Mouse (Mus musculus) spleen, postnatal 36 days (tissue): Measurements from ENCODE around the gene Aqp12.

Experiments used
- DNase-seq, 2 experiments: peaks; one replicate each; pipeline ENCODE4 v3.0.0; 2022; ENCODE audit warnings: low spot score in 2 of 2, mixed read lengths in 1 of 2

Aqp12 gene

DNA sequence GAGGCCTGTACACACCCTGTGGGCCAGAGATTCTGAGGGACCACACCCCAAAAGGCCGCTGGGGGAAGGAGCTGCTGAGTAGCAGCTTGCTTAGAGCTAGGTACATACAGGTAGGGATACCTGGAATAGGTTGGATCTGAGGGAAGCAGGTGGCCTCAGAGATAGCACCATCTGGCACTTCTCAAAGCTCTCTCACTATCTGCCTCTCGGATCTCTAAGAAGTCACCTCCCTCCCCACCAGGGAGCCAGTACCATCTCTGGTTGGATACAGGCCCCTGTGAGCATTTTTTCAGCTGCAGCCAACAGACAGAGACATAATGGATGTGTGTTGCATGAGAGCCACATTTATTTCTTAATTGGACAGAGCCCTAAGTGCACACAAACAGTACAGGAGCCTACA, 9.0 kb downstream of the Aqp12 start:
- no peak for DNase-seq

DNA sequence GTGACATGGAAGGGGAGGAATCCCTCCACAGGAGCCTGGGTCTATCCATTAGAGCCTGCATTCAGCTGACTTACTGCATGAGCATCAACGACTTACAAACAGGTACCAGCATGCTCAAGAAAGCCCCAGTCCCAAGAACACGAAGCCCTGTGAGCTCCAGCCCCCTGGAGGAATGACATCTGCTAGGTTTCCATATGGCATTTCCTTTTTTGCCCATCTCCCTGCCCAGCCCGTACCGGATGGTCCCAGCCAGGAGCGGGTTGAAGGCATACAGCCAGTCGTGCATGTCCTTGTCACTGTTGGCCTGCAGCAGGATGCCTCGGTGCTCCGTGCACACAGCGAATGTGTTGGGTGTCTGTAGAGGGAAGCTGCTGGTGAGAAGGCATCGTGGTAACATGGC, 12.6 kb downstream of the Aqp12 start:
- DNase-seq: no peak

DNA sequence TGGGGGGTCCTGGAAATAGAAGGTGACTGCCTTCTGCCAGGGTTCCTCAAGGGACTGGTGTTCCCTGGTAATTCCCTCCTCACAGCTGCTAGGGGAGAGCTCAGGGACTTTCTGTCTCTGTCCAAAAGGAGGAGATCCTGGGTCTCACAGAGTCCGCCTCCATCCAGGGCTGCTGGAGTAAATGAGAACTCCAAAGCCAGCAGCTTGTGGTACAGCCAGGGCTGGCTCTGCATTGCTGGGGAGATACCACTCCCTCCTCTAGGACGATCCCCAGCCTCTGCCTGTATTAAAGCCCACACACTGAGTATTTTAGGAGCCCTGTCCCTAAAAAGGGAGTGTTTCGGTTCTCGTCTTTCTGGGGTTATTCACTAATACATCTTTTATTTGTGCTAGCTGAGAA, 14.5 kb downstream of the Aqp12 start:
- no peak for DNase-seq

DNA sequence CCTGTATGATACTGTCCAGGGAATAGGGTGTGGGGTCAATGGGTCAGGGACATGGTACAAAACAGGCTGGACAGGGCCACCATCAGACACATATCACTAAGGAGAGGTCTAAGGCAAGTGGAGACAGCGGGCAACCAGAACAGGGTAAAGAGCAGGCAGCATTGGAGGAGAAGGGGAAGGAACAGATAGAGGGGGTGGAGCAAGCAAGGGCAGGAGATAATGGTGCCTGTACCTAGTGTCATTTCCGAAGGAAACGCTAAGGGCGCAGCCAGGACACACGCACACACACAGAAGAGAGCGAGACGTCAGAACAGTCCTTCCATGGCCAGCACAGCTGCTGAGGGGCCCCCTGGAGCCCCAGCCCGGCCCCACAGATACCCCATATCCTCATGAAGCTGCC, 20.5 kb downstream of the Aqp12 start:
- no peak for DNase-seq

DNA sequence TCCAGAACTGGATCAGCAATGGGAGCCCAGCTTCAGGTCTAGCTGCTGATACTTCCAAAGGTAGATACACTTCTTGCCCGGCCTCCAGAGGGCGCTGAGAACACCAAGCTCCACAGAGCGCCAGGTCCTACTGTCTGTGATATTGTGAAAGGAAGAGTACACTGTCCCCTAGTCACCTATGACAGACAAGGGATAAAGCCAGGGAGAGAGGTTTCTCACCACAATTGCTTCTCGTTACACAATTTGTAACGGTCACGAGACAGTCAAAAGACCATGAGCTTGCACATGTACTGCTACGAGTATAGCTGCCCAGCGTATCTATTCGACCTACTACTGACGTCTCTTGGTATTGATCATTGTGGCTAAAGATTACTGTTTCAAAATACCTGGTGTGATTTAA, 23.3 kb downstream of the Aqp12 start:
- DNase-seq: no peak

DNA sequence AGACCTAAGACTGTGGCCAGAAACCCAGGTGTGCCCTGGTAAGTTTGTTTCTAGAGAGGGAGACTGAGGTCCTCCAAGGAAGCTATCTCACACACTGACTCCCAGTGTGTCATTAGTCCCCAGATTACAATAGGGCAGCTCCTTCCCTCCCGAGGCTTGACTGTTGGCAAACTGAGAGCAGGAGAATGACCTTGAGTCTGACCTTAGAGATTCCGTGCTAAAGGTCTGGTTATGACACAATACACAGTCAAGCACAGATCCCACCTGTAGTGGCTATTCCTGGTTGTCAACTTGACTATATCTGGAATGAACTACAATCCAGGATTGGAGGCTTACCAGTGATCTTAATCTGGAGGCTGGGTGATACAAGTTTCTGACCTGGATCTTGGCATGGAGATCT, 23.9 kb downstream of the Aqp12 start:
- DNase-seq: no peak

DNA sequence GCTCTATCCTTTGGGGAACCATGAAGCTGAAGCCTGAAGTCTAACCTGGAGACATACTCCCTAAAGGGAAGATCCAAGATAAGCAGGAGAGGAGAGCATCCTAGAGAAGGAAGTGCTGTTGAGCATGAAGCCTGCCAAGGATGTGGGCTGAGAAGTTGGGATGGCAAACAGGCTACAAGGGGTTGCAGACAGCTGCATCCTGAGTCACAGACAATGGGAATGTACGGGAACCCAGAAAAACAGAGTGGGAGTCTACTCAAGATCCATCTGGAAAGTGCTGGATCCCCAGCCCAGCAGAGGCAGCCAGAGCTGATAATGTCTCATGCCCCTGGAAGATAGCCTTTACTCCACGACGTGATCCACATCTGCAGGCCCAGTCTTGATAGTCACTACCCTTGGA, 25.1 kb downstream of the Aqp12 start:
- no peak for DNase-seq

DNA sequence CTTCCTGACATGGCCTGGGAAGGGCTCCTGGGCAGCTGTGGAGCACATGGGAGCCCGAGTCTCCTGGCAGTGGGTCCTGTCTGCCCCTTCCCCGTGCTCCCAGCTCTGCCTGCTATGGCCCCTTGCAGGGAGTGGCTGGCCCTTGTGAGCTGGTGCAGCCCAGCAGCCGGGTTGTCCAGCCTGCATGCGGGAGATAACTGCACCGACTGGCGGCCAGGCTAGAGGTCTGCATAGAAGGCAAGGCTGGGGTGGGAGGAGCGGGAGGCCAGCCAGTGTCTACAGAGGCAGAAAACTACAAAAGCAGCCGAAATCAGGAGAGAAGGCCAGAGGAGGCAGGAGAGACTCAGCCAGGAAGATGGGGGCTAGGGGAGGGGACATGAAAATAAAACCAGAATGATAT, 27.9 kb downstream of the Aqp12 start:
- DNase-seq: no peak

DNA sequence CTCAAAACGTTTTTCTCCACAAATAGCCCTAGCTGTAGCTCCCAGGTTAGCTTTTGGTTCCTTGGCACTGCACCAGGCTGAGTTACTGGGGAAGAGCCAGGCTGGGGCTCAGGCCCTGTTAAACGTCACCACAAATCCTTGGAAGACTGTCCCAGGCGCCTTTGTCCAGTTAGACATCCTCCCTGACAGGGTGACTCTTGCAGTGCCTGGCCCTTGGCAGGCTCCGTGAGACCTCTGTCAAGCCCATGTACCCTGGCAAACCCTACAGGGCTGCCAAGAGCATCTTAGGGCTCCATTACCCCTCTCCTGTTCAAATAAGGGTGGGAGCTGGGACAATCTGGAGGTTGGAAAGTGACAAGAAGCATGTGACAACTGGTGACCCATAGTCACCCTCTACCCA, 29.8 kb downstream of the Aqp12 start:
- no peak for DNase-seq

DNA sequence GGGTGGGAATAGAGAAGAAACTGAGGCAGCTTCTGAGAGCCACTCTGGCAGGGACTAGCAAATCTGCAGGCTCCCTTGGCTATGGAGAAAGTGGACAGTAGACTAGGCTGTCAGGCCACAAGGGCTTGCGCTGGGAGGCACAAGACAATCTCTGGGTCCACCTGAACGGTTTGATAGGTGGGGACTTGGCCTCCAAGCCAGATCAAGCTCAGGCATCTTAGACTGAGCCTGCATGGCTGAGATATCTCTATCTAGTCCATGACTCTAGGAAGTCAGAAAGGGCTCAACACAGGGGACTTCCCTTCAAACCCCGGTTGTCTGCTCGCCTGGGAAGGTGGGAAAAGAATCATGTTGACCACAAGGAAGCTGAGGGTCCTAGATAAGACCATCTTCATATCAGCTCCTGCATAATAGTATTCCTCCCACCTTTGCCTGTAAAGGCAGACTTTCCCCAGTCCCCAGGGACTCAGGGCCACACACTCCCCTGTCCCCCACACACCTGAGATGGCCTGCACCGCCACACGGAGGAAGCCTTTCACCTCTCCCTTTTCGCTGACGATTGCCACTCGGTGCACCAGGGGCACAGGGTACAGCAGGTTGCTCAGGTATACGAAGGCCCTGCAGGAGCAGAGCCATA, 40.1 kb downstream of the Aqp12 start:
- no peak for DNase-seq

DNA sequence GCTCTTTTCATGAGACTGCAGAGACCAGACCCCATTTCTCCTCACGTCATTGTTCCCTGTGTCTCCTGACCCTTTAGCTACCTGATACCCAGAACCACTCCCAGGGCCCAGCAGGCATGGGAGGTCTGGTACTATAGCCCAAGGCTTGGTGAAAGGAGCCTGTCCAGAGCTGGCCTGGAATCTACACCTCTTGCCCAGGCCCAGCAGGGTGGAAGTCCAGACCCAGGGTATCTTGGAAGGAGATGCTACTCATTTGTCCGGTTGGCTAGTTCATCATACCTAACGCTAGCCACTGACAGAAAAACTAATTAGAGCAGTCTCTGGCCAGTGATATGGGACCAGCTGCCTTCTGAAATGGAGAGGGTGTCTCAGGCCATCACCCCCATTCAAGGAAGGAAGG, 43.9 kb downstream of the Aqp12 start:
- no peak for DNase-seq

DNA sequence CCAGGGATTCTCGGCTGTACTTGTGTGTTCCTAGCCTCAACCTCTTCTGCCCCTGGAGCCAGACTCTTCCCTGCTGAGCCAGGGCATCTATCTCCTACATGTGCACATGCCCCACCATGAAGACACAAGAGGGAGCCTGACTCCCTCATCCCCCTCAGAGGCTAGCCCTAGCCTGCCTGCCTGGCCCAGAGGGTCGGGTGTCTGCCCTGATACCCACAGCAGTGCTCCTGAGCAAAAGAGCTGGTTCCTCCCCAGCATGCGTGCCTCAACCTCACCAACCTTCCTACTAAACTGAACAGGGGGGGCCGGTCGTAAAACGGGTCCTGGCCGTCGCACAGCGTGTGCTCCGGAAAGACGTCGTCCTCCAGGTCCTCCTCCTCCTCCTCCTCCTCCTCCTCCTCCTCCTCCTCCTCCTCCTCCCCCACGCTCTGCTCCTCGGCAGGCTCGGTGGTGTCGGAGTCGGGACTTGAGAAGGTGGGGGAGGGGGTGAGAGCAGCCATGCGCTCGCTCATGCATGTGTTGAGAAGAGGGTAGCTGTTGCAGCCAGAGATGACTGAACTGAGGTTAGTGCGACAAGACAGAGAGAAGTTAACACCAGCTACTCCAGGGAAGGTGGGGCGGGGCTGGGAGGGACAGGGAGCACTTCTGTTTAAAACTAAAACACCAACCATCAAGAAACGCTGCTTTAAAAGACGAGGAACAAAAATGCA, 45.1 kb downstream of the Aqp12 start:
- DNase-seq: no peak
